Mouse (Mus musculus) lung, embryonic 16.5 days (tissue): Measurements from ENCODE around the gene Spem2. TPM values are rescaled to one million over a fixed set of nuclear protein-coding genes. Genes with fewer than 3 reads are reported as not detected.

Source experiments
- ATAC-seq: fragments of 200-750 bp; cut with Nextera tagmentation; 2 replicates; pipeline ENCODE4 v1.8.0; 2017; ENCODE audit warnings: low read depth, mild to moderate bottlenecking, moderate library complexity
- H3K27ac ChIP-seq: fragments of 300-500 bp; sonication (generic); 2 replicates; pipeline ENCODE4 v1.5.1; 2014; ENCODE audit warnings: mild to moderate bottlenecking, control low read depth, low read length
- H3K27me3 ChIP-seq: fragments of 300-500 bp; sonication (generic); 2 replicates; pipeline ENCODE4 v1.6.1; 2014; ENCODE audit warnings: low read depth, low read length, mixed read lengths; ENCODE audit not compliant: control insufficient read depth, insufficient read depth
- H3K36me3 ChIP-seq: fragments of 300-500 bp; sonication (generic); 2 replicates; pipeline ENCODE4 v1.6.1; 2014; ENCODE audit warnings: low read length; ENCODE audit not compliant: control insufficient read depth, insufficient read depth
- H3K4me1 ChIP-seq: fragments of 300-500 bp; sonication (generic); replicated peaks from 2 replicates; pipeline ENCODE4 v1.6.1; 2014; ENCODE audit warnings: low read length, mixed read lengths; ENCODE audit not compliant: control insufficient read depth, insufficient read depth
- H3K4me2 ChIP-seq: fragments of 300-500 bp; sonication (generic); 2 replicates; pipeline ENCODE4 v1.6.1; 2014; ENCODE audit warnings: low read depth, low read length, control low read depth
- H3K4me3 ChIP-seq: fragments of 300-500 bp; sonication (generic); 2 replicates; pipeline ENCODE4 v1.5.1; 2014; ENCODE audit warnings: mild to moderate bottlenecking, low read length, control low read depth
- H3K9ac ChIP-seq: fragments of 300-500 bp; sonication (generic); 2 replicates; pipeline ENCODE4 v1.6.1; 2014; ENCODE audit warnings: low read length, control low read depth
- H3K9me3 ChIP-seq: fragments of 300-500 bp; sonication (generic); 2 replicates; pipeline ENCODE4 v1.6.1; 2016; ENCODE audit warnings: low read length; ENCODE audit not compliant: control insufficient read depth
- whole genome bisulfite sequencing: fragments of 180-500 bp; shearing (Covaris S2); extraction: QIAGEN DNeasy Blood & Tissue Kit; methylation state at CpG from one replicate; pipeline ENCODE4 v1.1.7; 2014; 5-methylcytosine and 5-hydroxymethylcytosine counted together
- polyA plus RNA-seq: library from polyadenylated mRNA; unstranded; fragments of >200 nt; fragmentation: Nextera tagmentation; extraction: Ambion mirVana; gene quantifications from 2 replicates; pipeline ENCODE4 v1.2.1, GENCODE M21; 2015

Spem2 gene
- polyA plus RNA-seq, 1 experiment from 2014 or later = not detected

DNA sequence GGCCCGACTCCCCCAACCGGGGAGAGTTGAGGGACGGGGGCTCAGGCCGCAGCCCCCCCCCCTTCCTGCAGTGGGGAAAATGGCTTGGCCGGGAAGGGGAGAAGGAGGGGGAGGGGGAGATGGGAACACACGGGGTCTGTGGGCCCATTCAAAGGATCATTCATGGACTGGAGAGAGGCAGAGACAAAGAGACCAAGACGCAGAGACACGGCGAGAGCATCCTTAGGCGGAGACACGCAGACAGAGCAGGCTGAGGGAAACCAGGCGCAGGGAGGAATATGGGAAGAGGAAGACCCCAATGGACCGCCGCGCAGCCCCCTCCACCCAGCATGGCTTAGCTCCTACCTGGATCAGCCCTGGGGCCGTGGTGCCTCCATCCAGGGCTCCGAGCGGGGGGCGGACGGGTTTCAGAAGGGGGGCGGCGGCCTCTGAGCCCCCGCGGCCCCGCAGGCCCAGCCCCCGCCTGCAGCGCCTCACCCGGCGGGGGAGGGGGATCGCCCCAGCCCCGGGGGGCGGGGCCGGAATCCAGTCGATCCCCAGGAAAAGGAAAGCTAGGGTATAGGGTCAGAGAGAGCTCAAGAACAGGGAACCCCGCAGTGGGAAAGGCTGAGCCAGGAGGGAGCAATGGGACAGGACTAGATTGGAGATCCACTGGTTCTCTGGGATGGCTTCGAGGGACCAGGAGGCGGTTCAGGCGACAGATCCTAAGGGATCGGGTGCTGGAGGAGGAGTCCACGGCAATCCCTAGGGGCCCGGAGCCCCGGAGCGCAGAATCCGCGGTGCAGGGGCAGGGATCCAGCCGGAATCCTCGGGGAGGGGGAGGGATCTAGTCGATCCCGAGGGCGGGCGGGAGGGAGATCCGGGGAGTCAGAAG, 18.7 kb upstream of the Spem2 start:
- 2% methylated on average over 44 of the region's 52 CpGs for WGBS
- peaks cover 15% of the 10 kb centered on the region for H3K27me3 ChIP-seq
- 0 out of 2 replicates have a peak, but pooled peaks have one; percentile 0 for ATAC-seq

DNA sequence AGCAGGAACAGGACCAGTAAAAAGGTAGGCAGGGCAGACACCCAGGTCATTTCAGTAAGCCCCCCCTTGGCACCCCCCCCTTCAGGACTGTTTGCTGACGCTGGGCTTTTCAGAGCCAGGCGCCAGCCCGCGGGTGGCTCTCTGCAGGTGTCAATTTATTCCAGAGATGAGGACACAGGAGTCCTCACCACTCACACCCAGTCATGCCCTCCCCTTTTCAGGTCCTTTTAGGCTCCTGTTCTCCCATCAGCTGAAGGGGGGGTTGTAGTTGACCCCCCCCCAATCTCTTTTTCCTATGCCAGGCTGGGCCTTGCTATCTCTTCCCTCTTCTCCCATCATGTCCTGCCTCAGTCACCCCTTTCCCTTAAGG, 17.7 kb upstream of the Spem2 start:
- Histone ChIP-seq H3K27me3 (peaks cover 15% of the 10 kb centered on the region), H3K9me3 (no peaks in the 10 kb centered on the region), H3K36me3 (peaks cover 2% of the 10 kb centered on the region; the same call in 1 of the 2 replicates), H3K4me3 (peak overlapping the region; percentile 62), H3K27ac (no peak overlapping the region), H3K4me2 (peak overlapping the region; percentile 98), H3K9ac (no peak overlapping the region; the same call in 1 of the 2 replicates), H3K4me1 (peaks cover 40% of the 10 kb centered on the region)
- 14% methylated on average over 4 of the region's 4 CpGs for whole genome bisulfite sequencing
- ATAC-seq = no peak

More for the DNA sequence above, 18.7 kb upstream of the Spem2 start:
- H3K4me2 ChIP-seq = peak overlapping the region; percentile 98
- peak overlapping the region; percentile 81 for H3K9ac ChIP-seq
- H3K4me1 ChIP-seq = peaks cover 40% of the 10 kb centered on the region
- H3K27ac ChIP-seq = peak overlapping the region; percentile 75
- peak overlapping the region; percentile 62 for H3K4me3 ChIP-seq
- H3K36me3 ChIP-seq = peaks cover 2% of the 10 kb centered on the region; the same call in 1 of the 2 replicates
- H3K9me3 ChIP-seq = no peaks in the 10 kb centered on the region

DNA sequence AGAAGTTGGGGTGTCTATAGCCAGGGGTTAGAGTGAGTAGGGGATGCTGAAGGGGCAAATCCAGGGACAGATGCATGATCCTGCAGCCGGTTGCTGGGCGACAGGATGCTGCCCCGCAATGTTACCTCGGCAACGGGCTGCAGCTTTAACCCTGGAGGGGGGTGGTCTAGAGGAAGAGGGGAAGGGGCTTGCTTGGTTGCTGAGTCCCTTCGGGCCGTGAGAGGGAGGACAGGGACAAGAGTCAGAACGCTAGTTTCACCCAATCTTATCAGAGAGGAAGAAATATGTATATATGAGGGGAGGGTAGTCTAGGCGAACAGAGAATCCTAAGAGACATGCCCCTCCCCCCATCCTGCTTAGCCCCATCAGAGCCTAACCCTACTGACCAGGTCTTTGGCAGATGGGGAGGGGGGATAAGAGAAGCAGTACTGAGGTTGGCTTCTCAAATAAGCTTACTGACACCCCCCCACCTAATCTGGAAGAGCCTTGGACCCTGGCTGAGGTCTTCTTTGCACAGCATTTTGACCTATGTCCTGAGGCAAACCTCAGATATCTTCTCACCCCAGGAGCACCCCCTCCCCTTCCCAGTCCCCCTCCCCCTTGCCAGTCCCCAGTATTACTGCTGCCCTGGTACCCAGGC, 17.2 kb upstream of the Spem2 start:
- H3K9ac ChIP-seq = no peak overlapping the region
- WGBS = 24% methylated on average over 9 of the region's 9 CpGs
- no peaks in the 10 kb centered on the region for H3K9me3 ChIP-seq
- peaks cover 40% of the 10 kb centered on the region for H3K4me1 ChIP-seq
- peaks cover 2% of the 10 kb centered on the region; the same call in 1 of the 2 replicates for H3K36me3 ChIP-seq
- peaks cover 15% of the 10 kb centered on the region for H3K27me3 ChIP-seq
- no peak overlapping the region for H3K27ac ChIP-seq
- no peak for ATAC-seq
- peak overlapping the region; percentile 4; the same call in 1 of the 2 replicates for H3K4me3 ChIP-seq
- peak overlapping the region; percentile 98 for H3K4me2 ChIP-seq

DNA sequence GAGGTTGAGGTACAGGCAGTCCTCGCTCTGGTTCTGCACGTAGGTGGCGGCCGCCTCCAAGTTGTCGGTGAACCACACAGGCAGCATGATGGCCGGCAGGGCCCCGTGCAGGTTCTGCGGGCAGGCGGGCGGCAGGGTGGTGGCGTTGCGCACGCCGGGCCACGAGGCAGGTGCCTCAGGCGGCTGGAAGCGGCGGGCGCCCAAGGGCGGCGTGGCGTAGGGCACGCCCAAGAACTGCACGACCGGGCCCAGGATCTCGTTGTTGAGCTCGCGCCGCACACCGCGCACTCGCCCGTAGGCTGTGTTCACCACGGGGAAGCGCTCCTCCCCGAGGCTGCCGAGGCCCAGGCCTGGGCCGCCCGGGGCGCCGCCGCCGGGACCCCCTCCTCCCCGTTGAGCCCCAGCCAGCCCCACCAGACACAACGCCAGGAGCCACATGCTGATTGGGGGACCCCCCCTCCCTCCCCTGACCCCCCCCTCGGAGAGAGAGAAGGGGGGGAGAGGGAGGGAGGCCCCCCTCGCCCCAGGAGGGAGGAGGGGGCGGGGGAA, 15.8 kb upstream of the Spem2 start:
- Histone ChIP-seq H3K36me3 (peaks cover 2% of the 10 kb centered on the region; the same call in 1 of the 2 replicates), H3K9ac (peak overlapping the region; percentile 76), H3K4me1 (peaks cover 34% of the 10 kb centered on the region), H3K27me3 (peaks cover 15% of the 10 kb centered on the region), H3K9me3 (no peaks in the 10 kb centered on the region), H3K4me2 (peak overlapping the region; percentile 88), H3K27ac (peak overlapping the region; percentile 36; the same call in 1 of the 2 replicates), H3K4me3 (peak overlapping the region; percentile 48)
- WGBS = 7% methylated on average over 41 of the region's 48 CpGs
- no peak for ATAC-seq

DNA sequence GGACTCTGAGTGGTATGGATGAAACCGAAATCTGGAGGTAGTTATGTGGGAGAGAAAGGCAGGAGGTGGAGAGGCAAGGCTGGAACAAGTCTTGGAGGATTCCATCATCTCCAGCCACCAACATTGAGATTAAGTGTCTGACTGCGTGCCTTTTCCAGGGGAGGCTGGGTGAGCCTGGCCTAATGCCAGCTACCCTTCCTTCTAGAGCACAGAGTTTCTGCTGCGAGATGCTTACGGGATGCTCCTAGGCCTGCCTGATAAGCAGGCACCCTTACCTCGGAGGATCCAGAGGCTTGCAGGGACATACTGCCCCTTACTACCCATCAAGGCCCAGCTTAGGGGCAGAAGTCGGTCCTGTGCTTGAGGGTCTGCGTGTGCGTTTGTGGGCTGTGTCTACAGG, 15.3 kb upstream of the Spem2 start:
- H3K9me3 ChIP-seq = no peaks in the 10 kb centered on the region

DNA sequence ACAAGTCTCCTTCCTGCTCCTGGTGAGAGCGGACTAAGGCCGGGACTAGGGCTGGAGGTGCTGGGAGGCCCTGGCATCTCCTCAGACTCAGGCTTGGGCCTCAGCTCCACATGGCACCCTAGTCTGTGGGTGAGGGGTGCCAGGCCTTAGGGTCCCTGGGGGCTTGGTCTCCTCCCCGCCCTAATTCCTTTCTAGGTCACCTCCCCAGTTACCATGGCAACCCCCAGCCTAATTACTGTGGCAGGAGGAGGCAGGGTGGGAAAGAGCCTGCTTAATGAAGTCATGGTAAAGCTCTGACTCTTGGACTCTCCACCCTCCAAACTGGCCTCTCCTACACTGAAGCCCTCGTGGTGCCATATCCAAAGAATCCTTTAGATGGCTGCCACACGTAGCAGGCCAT, 10.6 kb upstream of the Spem2 start:
- Histone ChIP-seq H3K36me3 (peaks cover 19% of the 10 kb centered on the region; the same call in 1 of the 2 replicates), H3K4me2 (no peak overlapping the region), H3K9ac (no peak overlapping the region), H3K4me3 (no peak overlapping the region), H3K27me3 (peaks cover 4% of the 10 kb centered on the region; the same call in 1 of the 2 replicates), H3K27ac (no peak overlapping the region), H3K4me1 (peaks cover 4% of the 10 kb centered on the region), H3K9me3 (no peaks in the 10 kb centered on the region)
- no peak for ATAC-seq
- WGBS = 74% methylated on average over 5 of the region's 5 CpGs

More for the DNA sequence above, 15.3 kb upstream of the Spem2 start:
- H3K36me3 ChIP-seq = peaks cover 2% of the 10 kb centered on the region; the same call in 1 of the 2 replicates
- no peak for ATAC-seq
- WGBS = 52% methylated on average over 8 of the region's 8 CpGs
- peak overlapping the region; percentile 76 for H3K9ac ChIP-seq
- peaks cover 15% of the 10 kb centered on the region for H3K27me3 ChIP-seq
- H3K4me2 ChIP-seq = peak overlapping the region; percentile 88
- H3K4me3 ChIP-seq = peak overlapping the region; percentile 48
- H3K27ac ChIP-seq = peak overlapping the region; percentile 36; the same call in 1 of the 2 replicates
- peaks cover 33% of the 10 kb centered on the region for H3K4me1 ChIP-seq

DNA sequence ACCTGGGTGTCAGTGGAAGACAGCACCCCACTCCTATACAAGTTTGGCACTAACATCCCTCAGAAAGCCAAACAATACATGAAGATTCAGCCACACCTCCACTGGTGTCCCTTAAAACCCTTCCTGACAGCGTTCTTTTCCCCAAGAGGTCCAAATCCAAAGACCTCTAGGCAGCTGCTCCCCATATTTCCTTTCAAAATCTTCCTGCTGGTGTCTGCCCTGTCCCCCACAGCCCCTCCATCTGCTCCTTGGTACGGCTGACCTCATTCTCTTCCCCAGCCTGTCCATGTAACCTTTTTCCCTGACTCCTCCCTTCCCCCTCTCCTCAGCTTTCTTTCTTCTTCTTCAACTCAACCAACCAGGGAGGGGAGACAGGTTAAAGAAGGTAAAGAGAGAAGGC, 5.2 kb upstream of the Spem2 start:
- H3K9me3 ChIP-seq = no peaks in the 10 kb centered on the region
- H3K27me3 ChIP-seq = no peaks in the 10 kb centered on the region
- H3K4me3 ChIP-seq = no peak overlapping the region
- peaks cover 17% of the 10 kb centered on the region; the same call in 1 of the 2 replicates for H3K36me3 ChIP-seq
- no peak overlapping the region for H3K9ac ChIP-seq
- no peak for ATAC-seq
- no peak overlapping the region for H3K4me2 ChIP-seq
- no peaks in the 10 kb centered on the region for H3K4me1 ChIP-seq
- WGBS = 65% methylated on average over 2 of the region's 2 CpGs
- no peak overlapping the region for H3K27ac ChIP-seq

DNA sequence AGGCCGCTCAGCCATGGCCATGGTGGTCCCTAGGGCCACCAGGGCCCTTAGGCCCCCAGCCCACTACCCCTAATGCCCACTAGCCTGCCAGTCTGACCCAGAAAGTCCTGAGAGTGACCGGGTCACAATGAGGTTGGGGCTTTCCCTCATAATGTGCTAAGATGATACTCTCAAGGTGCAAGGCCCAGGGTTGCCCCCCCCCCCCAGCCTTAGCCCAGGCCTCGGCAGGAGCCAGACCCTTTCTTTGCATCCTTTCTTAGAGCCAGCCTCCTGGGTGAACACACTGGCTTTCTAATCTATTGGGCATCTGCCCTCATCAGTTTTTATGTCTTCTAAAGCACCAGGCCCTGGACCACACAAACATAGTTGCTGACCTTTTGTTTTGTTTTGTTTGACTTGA, 3.8 kb upstream of the Spem2 start, which contains the start of gene Spem1:
TSS of gene Spem1 (minus strand) at position 101 of the 400 bp plus-strand sequence.
- Histone ChIP-seq H3K4me3 (no peak within 1 kb of the TSS), H3K9ac (no peak within 1 kb of the TSS), H3K36me3 (peaks cover 10% of the 10 kb centered on the region; the same call in 1 of the 2 replicates), H3K9me3 (0 out of 2 replicates have a peak, but pooled peaks cover 2% of the 10 kb centered on the region), H3K4me1 (no peaks in the 10 kb centered on the region), H3K4me2 (no peak within 1 kb of the TSS), H3K27me3 (no peaks in the 10 kb centered on the region), H3K27ac (no peak within 1 kb of the TSS)
- 78% methylated on average over 3 of the region's 3 CpGs for WGBS
- ATAC-seq = no peak
